Mouse (Mus musculus): ENCODE data around the gene Bglap2. TPM values are rescaled to one million over a fixed set of nuclear protein-coding genes. Genes with fewer than 3 reads are reported as not detected.
"Not testable (repeated sequence)": the region's sequence is repeated elsewhere in the genome, so short reads cannot be mapped to it uniquely, and the experiment has no call there.

The Bglap2 gene
- polyA plus RNA-seq, 1 experiment from 2014 or later, result not detected

DNA sequence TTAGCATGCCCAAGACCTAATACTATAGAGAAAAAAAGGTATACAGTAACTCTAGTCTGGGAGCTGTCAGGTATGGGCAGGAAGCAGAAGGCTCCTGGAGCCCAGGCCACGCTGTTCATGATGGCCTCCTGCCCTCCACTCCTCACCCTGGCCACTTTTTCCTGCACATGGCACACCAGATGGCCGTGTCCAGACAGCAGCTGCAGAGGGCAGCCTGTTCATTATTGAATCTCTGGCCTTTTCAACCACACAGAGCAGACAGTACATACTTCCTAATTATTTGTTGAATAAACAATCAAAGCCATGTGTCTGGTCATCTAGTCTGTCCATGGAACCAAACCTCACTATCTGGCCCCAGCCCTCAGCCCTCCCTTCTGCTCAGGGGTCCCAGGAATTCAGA lies 20.2 kb upstream of the Bglap2 start:
- TF ChIP-seq CTCF (IDR thresholded peaks at IDR 0.05) (no peak), EP300 (IDR thresholded peaks at IDR 0.05) (no peak)
- Histone ChIP-seq H3K9me3 (ENCODE audit: low read length) (no peaks in the 10 kb centered on the region), H3K4me3 (ENCODE audit: low read depth, low read length) (no peak overlapping the region), H3K4me1 (ENCODE audit: insufficient read depth, low read depth, low read length) (no peaks in the 10 kb centered on the region), H3K27me3 (replicated peaks; ENCODE audit: insufficient read depth, low read length) (no peaks in the 10 kb centered on the region), H3K36me3 (ENCODE audit: insufficient read depth, low read length) (no peaks in the 10 kb centered on the region), H3K27ac (ENCODE audit: low read length) (no peak overlapping the region), H3K9ac (replicated peaks; ENCODE audit: low read depth) (no peak overlapping the region), H3K4me2 (replicated peaks; ENCODE audit: low read depth, low read length) (no peak overlapping the region)
- DNase-seq (ENCODE audit: low spot score), result no peak
- no peak for ATAC-seq
- WGBS, result 81% methylated on average over 2 of the region's 2 CpGs

DNA sequence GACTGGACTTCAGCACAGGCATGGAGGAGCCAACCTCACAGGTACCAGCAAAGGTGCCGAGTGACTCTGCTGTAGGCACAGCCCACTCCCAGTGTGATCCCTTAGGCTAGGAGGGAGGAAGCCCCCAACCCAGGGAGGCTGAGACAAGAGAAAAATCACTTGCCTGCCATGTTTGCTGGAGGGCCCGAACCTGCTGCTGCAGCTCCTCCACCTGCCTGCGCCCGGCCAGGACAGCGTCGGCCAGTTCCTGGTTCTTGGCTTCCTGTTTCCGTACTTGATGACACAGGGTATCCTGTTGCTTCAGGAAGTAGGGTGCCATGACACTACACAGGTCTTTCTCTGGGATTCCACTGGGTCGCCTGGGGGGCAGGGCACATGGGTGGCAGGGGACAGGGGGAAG lies 17.2 kb upstream of the Bglap2 start:
- H3K9ac ChIP-seq (replicated peaks; ENCODE audit: low read depth), result no peak overlapping the region
- H3K4me2 ChIP-seq (replicated peaks; ENCODE audit: low read depth, low read length), result no peak overlapping the region
- TF ChIP-seq CTCF (IDR thresholded peaks at IDR 0.05) (no peak), EP300 (IDR thresholded peaks at IDR 0.05) (no peak)
- no peaks in the 10 kb centered on the region for H3K36me3 ChIP-seq (ENCODE audit: insufficient read depth, low read length)
- DNase-seq (ENCODE audit: low spot score), result no peak
- H3K4me1 ChIP-seq (ENCODE audit: insufficient read depth, low read depth, low read length), result no peaks in the 10 kb centered on the region
- 75% methylated on average over 8 of the region's 8 CpGs for WGBS
- no peak for ATAC-seq
- no peak overlapping the region for H3K27ac ChIP-seq (ENCODE audit: low read length)
- H3K4me3 ChIP-seq (ENCODE audit: low read depth, low read length), result no peak overlapping the region
- no peaks in the 10 kb centered on the region for H3K9me3 ChIP-seq (ENCODE audit: low read length)
- no peaks in the 10 kb centered on the region for H3K27me3 ChIP-seq (replicated peaks; ENCODE audit: insufficient read depth, low read length)

DNA sequence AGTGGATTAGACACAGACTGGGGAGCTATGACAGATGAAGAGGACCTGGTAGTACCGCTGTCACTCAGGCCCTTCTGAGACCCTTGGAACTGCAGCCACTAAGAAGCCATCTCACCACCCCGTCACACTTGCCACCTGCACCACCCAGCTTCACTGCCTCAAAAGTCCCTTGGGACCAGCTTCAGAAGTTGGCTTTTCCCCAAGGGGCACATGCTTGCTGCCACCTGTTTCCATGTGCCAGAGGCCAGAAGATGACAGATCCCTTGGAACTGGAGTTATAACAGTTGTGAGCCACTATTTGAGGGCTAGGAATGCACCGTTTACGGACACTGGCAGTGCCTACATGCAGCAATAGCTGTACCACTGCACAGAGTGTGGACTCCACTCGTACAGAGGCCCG lies 16.8 kb upstream of the Bglap2 start:
- Histone ChIP-seq H3K9ac (replicated peaks; ENCODE audit: low read depth) (no peak overlapping the region), H3K9me3 (ENCODE audit: low read length) (no peaks in the 10 kb centered on the region), H3K27me3 (replicated peaks; ENCODE audit: insufficient read depth, low read length) (no peaks in the 10 kb centered on the region), H3K27ac (ENCODE audit: low read length) (no peak overlapping the region), H3K4me2 (replicated peaks; ENCODE audit: low read depth, low read length) (no peak overlapping the region), H3K4me1 (ENCODE audit: insufficient read depth, low read depth, low read length) (no peaks in the 10 kb centered on the region), H3K36me3 (ENCODE audit: insufficient read depth, low read length) (no peaks in the 10 kb centered on the region), H3K4me3 (ENCODE audit: low read depth, low read length) (no peak overlapping the region)
- DNase-seq (ENCODE audit: low spot score), result no peak
- no peak for TF ChIP-seq CTCF (IDR thresholded peaks at IDR 0.05)
- no peak for TF ChIP-seq EP300 (IDR thresholded peaks at IDR 0.05)
- ATAC-seq, result no peak
- 91% methylated on average over 6 of the region's 6 CpGs for WGBS

DNA sequence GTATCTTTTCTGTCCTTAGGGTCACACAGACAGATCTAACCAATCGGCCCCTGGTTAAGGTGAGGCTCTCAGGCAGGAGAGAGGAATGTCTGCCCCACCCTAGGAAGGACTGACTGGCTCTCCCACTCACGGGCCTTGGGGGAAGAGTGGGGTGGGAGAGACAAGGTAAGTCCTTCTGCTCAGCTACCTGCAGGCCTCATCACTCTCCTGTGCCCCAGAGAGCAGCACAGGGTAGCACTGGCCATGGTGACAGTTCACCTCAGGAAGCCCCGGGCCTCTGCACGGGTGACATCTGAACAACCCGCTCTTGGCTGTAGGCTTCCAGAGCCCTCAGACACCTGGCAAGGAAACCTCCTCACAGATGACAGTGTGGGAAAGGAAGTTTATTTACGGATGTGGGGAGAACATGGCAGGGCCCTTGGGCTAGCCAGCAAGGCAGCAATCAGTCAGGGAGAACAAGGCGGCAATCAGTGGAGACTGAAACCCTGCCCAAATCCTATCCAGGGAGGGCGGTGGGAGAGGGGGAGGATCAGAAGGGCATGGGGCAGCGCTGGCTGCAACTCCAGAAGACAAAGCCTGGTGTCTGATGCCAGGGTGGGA lies 15.4 kb upstream of the Bglap2 start:
- Histone ChIP-seq H3K9me3 (ENCODE audit: low read length) (no peaks in the 10 kb centered on the region), H3K9ac (replicated peaks; ENCODE audit: low read depth) (no peak overlapping the region), H3K27ac (ENCODE audit: low read length) (no peak overlapping the region), H3K36me3 (ENCODE audit: insufficient read depth, low read length) (no peaks in the 10 kb centered on the region), H3K27me3 (replicated peaks; ENCODE audit: insufficient read depth, low read length) (no peaks in the 10 kb centered on the region), H3K4me3 (ENCODE audit: low read depth, low read length) (no peak overlapping the region), H3K4me1 (ENCODE audit: insufficient read depth, low read depth, low read length) (no peaks in the 10 kb centered on the region), H3K4me2 (replicated peaks; ENCODE audit: low read depth, low read length) (no peak overlapping the region)
- no peak for ATAC-seq
- no peak for TF ChIP-seq CTCF (IDR thresholded peaks at IDR 0.05)
- no peak for TF ChIP-seq EP300 (IDR thresholded peaks at IDR 0.05)
- WGBS, result 82% methylated on average over 9 of the region's 9 CpGs
- DNase-seq (ENCODE audit: low spot score), result no peak

DNA sequence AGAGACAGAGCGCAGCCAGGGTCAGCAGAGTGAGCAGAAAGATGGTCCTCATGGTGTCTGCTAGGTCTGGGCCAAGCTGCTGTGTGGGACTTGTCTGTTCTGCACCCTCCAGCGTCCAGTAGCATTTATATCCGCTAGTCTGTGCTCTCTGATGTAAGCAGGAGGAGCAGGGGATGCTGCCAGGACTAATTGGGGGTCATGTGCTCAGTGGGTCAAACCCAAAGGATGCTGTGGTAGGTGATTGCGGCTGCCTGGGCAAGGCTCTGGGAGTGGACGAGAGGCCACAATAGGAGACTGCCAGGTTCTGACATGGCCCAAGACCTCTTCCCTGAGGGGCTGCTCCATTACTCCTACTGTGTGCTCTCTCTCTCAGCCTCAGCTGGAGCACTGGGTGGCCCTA lies 5.9 kb upstream of the Bglap2 start, which contains the start of gene Bglap:
Bglap (minus strand) TSS at position 101 of the 400 bp plus-strand sequence.
- no peak within 1 kb of the TSS for H3K27ac ChIP-seq (ENCODE audit: low read length)
- ATAC-seq, result no peak
- H3K9me3 ChIP-seq (ENCODE audit: low read length), result no peaks in the 10 kb centered on the region
- TF ChIP-seq CTCF (IDR thresholded peaks at IDR 0.05) (no peak), EP300 (IDR thresholded peaks at IDR 0.05) (no peak)
- no peak for DNase-seq (ENCODE audit: low spot score)
- no peak within 1 kb of the TSS for H3K9ac ChIP-seq (replicated peaks; ENCODE audit: low read depth)
- 71% methylated on average over 5 of the region's 5 CpGs for WGBS
- no peak within 1 kb of the TSS for H3K4me2 ChIP-seq (replicated peaks; ENCODE audit: low read depth, low read length)
- no peaks in the 10 kb centered on the region for H3K4me1 ChIP-seq (ENCODE audit: insufficient read depth, low read depth, low read length)
- H3K27me3 ChIP-seq (replicated peaks; ENCODE audit: insufficient read depth, low read length), result no peaks in the 10 kb centered on the region
- H3K36me3 ChIP-seq (ENCODE audit: insufficient read depth, low read length), result no peaks in the 10 kb centered on the region
- no peak within 1 kb of the TSS for H3K4me3 ChIP-seq (ENCODE audit: low read depth, low read length)

DNA sequence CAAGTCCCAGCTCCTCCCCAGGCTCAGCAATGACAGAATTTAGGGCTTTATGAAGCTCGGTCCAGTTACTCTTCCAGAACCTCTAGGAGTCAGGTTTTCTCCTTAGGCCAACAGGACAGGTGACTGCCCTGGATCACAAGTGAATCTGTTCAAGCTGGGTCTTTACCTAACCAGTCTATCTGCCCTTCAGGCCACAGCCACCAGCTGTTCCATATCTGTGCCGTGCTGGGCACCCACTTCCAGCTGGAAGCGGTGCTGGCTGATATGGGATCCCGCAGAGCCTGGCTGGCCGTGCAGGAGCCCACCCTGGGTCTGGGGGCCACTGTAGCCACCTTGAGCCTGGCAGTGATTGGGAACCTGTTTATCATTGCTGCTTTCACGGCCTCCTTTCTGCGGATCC lies 3.9 kb upstream of the Bglap2 start:
- not testable (repeated sequence) for DNase-seq (ENCODE audit: low spot score)

DNA sequence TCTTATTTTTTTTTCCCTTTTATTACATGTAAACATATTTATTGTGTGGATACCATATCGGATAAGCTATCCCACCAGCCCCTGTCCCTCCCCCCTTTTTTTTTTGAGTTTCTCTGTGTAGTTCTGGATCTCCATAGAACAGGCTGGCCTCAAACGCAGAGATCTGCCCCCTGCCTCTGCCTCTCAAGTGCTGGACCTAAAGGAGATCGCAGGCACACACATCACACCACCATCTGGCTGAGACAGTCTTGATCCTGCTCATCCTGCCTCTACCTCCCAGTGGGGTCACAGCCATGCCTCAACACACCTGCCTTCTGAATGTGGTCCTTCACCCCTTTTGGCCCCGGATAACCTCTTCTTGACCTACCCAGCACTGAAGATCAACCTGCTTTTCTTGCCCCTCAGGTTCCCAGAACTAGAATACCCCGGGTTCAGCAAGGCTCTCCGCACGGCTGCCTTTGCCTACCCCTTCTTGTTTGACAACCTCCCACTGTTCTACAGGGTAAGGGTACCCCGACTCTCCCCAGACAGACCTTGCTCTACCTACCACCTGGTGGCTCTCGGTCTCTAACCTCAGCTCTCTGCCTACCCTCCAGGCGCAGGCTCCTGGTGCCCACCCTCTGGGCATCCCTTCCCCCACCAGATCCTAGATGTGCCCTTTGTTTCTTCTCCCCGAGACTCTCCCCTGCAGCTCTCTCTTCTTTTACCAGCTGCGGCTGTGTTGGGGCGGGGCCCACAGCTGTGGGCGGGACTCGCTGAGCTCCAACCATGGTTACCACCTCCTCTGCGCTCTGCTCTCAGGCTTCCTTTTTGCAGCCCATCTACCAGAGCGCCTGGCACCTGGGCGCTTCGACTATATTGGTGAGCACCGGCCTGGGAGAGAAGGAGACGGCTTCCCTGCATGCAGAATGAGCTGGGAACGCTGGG lies 3.2 kb upstream of the Bglap2 start:
- DNase-seq (ENCODE audit: low spot score), result peak; percentile 45
- H3K4me2 ChIP-seq (replicated peaks; ENCODE audit: low read depth, low read length); H3K9me3 ChIP-seq (ENCODE audit: low read length); H3K4me3 ChIP-seq (ENCODE audit: low read depth, low read length); H3K27me3 ChIP-seq (replicated peaks; ENCODE audit: insufficient read depth, low read length); H3K9ac ChIP-seq (replicated peaks; ENCODE audit: low read depth); H3K36me3 ChIP-seq (ENCODE audit: insufficient read depth, low read length); H3K27ac ChIP-seq (ENCODE audit: low read length); H3K4me1 ChIP-seq (ENCODE audit: insufficient read depth, low read depth, low read length): not testable (repeated sequence)
- peak; percentile 88 for ATAC-seq
- 9% methylated on average over 18 of the region's 22 CpGs for WGBS

More for the DNA sequence above, 3.9 kb upstream of the Bglap2 start:
- H3K9ac ChIP-seq (replicated peaks; ENCODE audit: low read depth); H3K27ac ChIP-seq (ENCODE audit: low read length); H3K4me2 ChIP-seq (replicated peaks; ENCODE audit: low read depth, low read length); ATAC-seq; H3K4me1 ChIP-seq (ENCODE audit: insufficient read depth, low read depth, low read length); H3K9me3 ChIP-seq (ENCODE audit: low read length); H3K36me3 ChIP-seq (ENCODE audit: insufficient read depth, low read length); H3K27me3 ChIP-seq (replicated peaks; ENCODE audit: insufficient read depth, low read length); H3K4me3 ChIP-seq (ENCODE audit: low read depth, low read length): not testable (repeated sequence)
- WGBS, result 25% methylated on average over 1 of the region's 7 CpGs

DNA sequence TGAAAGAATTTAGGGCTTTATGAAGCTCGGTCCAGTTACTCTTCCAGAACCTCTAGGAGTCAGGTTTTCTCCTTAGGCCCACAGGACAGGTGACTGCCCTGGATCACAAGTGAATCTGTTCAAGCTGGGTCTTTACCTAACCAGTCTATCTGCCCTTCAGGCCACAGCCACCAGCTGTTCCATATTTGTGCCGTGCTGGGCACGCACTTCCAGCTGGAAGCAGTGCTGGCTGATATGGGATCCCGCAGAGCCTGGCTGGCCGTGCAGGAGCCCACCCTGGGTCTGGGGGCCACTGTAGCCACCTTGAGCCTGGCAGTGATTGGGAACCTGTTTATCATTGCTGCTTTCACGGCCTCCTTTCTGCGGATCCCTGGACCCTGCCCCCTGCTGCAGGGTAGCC lies 1.9 kb downstream of the Bglap2 start:
- not testable (repeated sequence) for H3K4me1 ChIP-seq (ENCODE audit: insufficient read depth, low read depth, low read length); DNase-seq (ENCODE audit: low spot score); H3K9ac ChIP-seq (replicated peaks; ENCODE audit: low read depth); H3K36me3 ChIP-seq (ENCODE audit: insufficient read depth, low read length); H3K27me3 ChIP-seq (replicated peaks; ENCODE audit: insufficient read depth, low read length); H3K9me3 ChIP-seq (ENCODE audit: low read length); H3K4me2 ChIP-seq (replicated peaks; ENCODE audit: low read depth, low read length); H3K27ac ChIP-seq (ENCODE audit: low read length); ATAC-seq; H3K4me3 ChIP-seq (ENCODE audit: low read depth, low read length)
- WGBS, result 35% methylated on average over 5 of the region's 7 CpGs
